Mouse (Mus musculus): Measurements from ENCODE around the gene Pgbd5. TPM values are rescaled to one million over a fixed set of nuclear protein-coding genes. Genes with fewer than 3 reads are reported as not detected.

Pgbd5 gene
- polyA plus RNA-seq, 1 experiment, result 0.13 TPM

- peaks cover 24% of the 10 kb centered on the region for H3K27me3 ChIP-seq (replicated peaks)
- no peak for TF ChIP-seq GATA1 (IDR thresholded peaks at IDR 0.05; ENCODE audit: borderline replicate concordance, low read length)
- TF ChIP-seq FLI1 (IDR thresholded peaks at IDR 0.05; ENCODE audit: low read length), result no peak
- no peak overlapping the region for H3K4me3 ChIP-seq (replicated peaks)
- H3K9me3 ChIP-seq, result no peaks in the 10 kb centered on the region; the same call in 1 of the 2 replicates
- no peaks in the 10 kb centered on the region for H3K36me3 ChIP-seq (replicated peaks; ENCODE audit: low read length)
- no peaks in the 10 kb centered on the region for H3K4me1 ChIP-seq
Measured at GRCm38 (mm10) chr8:124461103-124461502, 21.6 kb upstream of the Pgbd5 start.

GRCm38 (mm10) chr8:124460660-124461059 lies 21.2 kb upstream of the Pgbd5 start:
- TF ChIP-seq FLI1 (IDR thresholded peaks at IDR 0.05; ENCODE audit: low read length), result no peak
- no peak for TF ChIP-seq GATA1 (IDR thresholded peaks at IDR 0.05; ENCODE audit: borderline replicate concordance, low read length)
- H3K9me3 ChIP-seq, result no peaks in the 10 kb centered on the region; the same call in 1 of the 2 replicates
- peaks cover 21% of the 10 kb centered on the region for H3K27me3 ChIP-seq (replicated peaks)
- H3K4me3 ChIP-seq (replicated peaks), result no peak overlapping the region
- peaks cover 2% of the 10 kb centered on the region; the same call in 1 of the 2 replicates for H3K4me1 ChIP-seq
- H3K36me3 ChIP-seq (replicated peaks; ENCODE audit: low read length), result no peaks in the 10 kb centered on the region

GRCm38 (mm10) chr8:124459627-124460026 lies 20.2 kb upstream of the Pgbd5 start:
- H3K9me3 ChIP-seq, result no peaks in the 10 kb centered on the region; the same call in 1 of the 2 replicates
- peaks cover 19% of the 10 kb centered on the region for H3K27me3 ChIP-seq (replicated peaks)

GRCm38 (mm10) chr8:124455359-124455758 lies 15.9 kb upstream of the Pgbd5 start:
- Histone ChIP-seq H3K9me3 (peaks cover 17% of the 10 kb centered on the region), H3K4me1 (peaks cover 6% of the 10 kb centered on the region; the same call in 1 of the 2 replicates), H3K27me3 (replicated peaks) (peaks cover 20% of the 10 kb centered on the region), H3K4me3 (replicated peaks) (no peak overlapping the region), H3K36me3 (replicated peaks; ENCODE audit: low read length) (no peaks in the 10 kb centered on the region)
- TF ChIP-seq GATA1 (IDR thresholded peaks at IDR 0.05; ENCODE audit: borderline replicate concordance, low read length) (no peak), FLI1 (IDR thresholded peaks at IDR 0.05; ENCODE audit: low read length) (no peak)

More at GRCm38 (mm10) chr8:124459627-124460026, 20.2 kb upstream of the Pgbd5 start:
- H3K4me3 ChIP-seq (replicated peaks), result no peak overlapping the region
- TF ChIP-seq FLI1 (IDR thresholded peaks at IDR 0.05; ENCODE audit: low read length) (no peak), GATA1 (IDR thresholded peaks at IDR 0.05; ENCODE audit: borderline replicate concordance, low read length) (no peak)
- peaks cover 6% of the 10 kb centered on the region; the same call in 1 of the 2 replicates for H3K4me1 ChIP-seq
- no peaks in the 10 kb centered on the region for H3K36me3 ChIP-seq (replicated peaks; ENCODE audit: low read length)

- no peak for TF ChIP-seq GATA1 (IDR thresholded peaks at IDR 0.05; ENCODE audit: borderline replicate concordance, low read length)
- no peak for TF ChIP-seq FLI1 (IDR thresholded peaks at IDR 0.05; ENCODE audit: low read length)
- Histone ChIP-seq H3K4me1 (peaks cover 1% of the 10 kb centered on the region; the same call in 1 of the 2 replicates), H3K9me3 (peaks cover 20% of the 10 kb centered on the region), H3K36me3 (replicated peaks; ENCODE audit: low read length) (no peaks in the 10 kb centered on the region), H3K27me3 (replicated peaks) (peaks cover 24% of the 10 kb centered on the region), H3K4me3 (replicated peaks) (no peak overlapping the region)
Measured at GRCm38 (mm10) chr8:124450192-124450895, 10.9 kb upstream of the Pgbd5 start.

- no peaks in the 10 kb centered on the region for H3K4me1 ChIP-seq
Measured at GRCm38 (mm10) chr8:124448962-124449670, 9.7 kb upstream of the Pgbd5 start.

GRCm38 (mm10) chr8:124436741-124437140 lies 2.7 kb downstream of the Pgbd5 start:
- H3K4me3 ChIP-seq (replicated peaks), result no peak overlapping the region
- H3K9me3 ChIP-seq, result no peaks in the 10 kb centered on the region
- no peaks in the 10 kb centered on the region for H3K36me3 ChIP-seq (replicated peaks; ENCODE audit: low read length)
- TF ChIP-seq FLI1 (IDR thresholded peaks at IDR 0.05; ENCODE audit: low read length) (no peak), GATA1 (IDR thresholded peaks at IDR 0.05; ENCODE audit: borderline replicate concordance, low read length) (no peak)
- H3K4me1 ChIP-seq, result peaks cover 17% of the 10 kb centered on the region
- H3K27me3 ChIP-seq (replicated peaks), result peaks cover 47% of the 10 kb centered on the region

More at GRCm38 (mm10) chr8:124448962-124449670, 9.7 kb upstream of the Pgbd5 start:
- peaks cover 26% of the 10 kb centered on the region for H3K27me3 ChIP-seq (replicated peaks)
- H3K4me3 ChIP-seq (replicated peaks), result no peak overlapping the region
- H3K9me3 ChIP-seq, result peaks cover 20% of the 10 kb centered on the region
- no peak for TF ChIP-seq FLI1 (IDR thresholded peaks at IDR 0.05; ENCODE audit: low read length)
- TF ChIP-seq GATA1 (IDR thresholded peaks at IDR 0.05; ENCODE audit: borderline replicate concordance, low read length), result no peak
- no peaks in the 10 kb centered on the region for H3K36me3 ChIP-seq (replicated peaks; ENCODE audit: low read length)

- no peak for TF ChIP-seq FLI1 (IDR thresholded peaks at IDR 0.05; ENCODE audit: low read length)
- TF ChIP-seq GATA1 (IDR thresholded peaks at IDR 0.05; ENCODE audit: borderline replicate concordance, low read length), result no peak
- H3K27me3 ChIP-seq (replicated peaks), result peaks cover 54% of the 10 kb centered on the region
- no peaks in the 10 kb centered on the region for H3K36me3 ChIP-seq (replicated peaks; ENCODE audit: low read length)
- no peak overlapping the region for H3K4me3 ChIP-seq (replicated peaks)
- H3K4me1 ChIP-seq, result peaks cover 17% of the 10 kb centered on the region
- no peaks in the 10 kb centered on the region for H3K9me3 ChIP-seq
Measured at GRCm38 (mm10) chr8:124435707-124436243, 3.7 kb downstream of the Pgbd5 start.

- TF ChIP-seq GATA1 (IDR thresholded peaks at IDR 0.05; ENCODE audit: borderline replicate concordance, low read length) (no peak), FLI1 (IDR thresholded peaks at IDR 0.05; ENCODE audit: low read length) (no peak)
- H3K27me3 ChIP-seq (replicated peaks), result peaks cover 58% of the 10 kb centered on the region
- H3K4me1 ChIP-seq, result peaks cover 17% of the 10 kb centered on the region
Measured at GRCm38 (mm10) chr8:124435170-124435569, 4.3 kb downstream of the Pgbd5 start.

More at GRCm38 (mm10) chr8:124435170-124435569, 4.3 kb downstream of the Pgbd5 start:
- no peak overlapping the region for H3K4me3 ChIP-seq (replicated peaks)
- H3K36me3 ChIP-seq (replicated peaks; ENCODE audit: low read length), result no peaks in the 10 kb centered on the region
- no peaks in the 10 kb centered on the region for H3K9me3 ChIP-seq
